Mouse (Mus musculus) C3H10T1/2 (cell line): ENCODE results near the gene Ssc4d. TPM values are rescaled to one million over a fixed set of nuclear protein-coding genes. Genes with fewer than 3 reads are reported as not detected.

Experiments
- polyA plus RNA-seq, 2 experiments: library from polyadenylated mRNA; unstranded; fragments of >200 nt; fragmentation: generic; extraction: Trizol; gene quantifications; one replicate each; pipeline ENCODE4 v1.2.1; 2012; ENCODE audit warnings: missing spikeins in 2 of 2

The Ssc4d gene
- polyA plus RNA-seq = 1 to 10 TPM; 3.7 to 9.4 TPM

DNA sequence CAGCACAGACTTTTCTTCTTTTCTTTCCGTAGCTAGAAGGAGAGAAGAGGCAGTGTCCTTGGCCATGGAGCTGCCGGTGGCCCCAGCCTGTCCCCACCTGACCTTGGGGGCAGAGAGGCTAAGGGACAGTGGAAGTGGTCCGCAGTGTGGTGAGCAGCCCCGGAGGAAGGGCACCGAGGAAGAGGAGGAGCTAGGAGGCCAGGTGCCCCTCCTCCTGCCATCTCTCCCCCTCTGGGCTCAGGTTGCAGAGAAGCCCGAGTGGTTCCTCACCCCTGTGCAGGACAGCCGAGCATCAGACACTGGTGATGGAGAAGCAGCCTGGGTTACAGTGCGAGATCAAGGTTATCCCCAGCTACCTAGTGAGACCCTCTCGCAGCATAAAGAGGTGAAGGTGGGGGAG lies at the start of gene Ssc4d:
Gene Ssc4d, minus strand, starts transcription at position 167 of the 400 bp plus-strand sequence.

GRCm38 (mm10) chr5:135994725-135995687 lies 20.7 kb upstream of the Ssc4d start, which contains the start of gene Dtx2:
Gene Dtx2 (plus strand): TSS chr5:135994800.

DNA sequence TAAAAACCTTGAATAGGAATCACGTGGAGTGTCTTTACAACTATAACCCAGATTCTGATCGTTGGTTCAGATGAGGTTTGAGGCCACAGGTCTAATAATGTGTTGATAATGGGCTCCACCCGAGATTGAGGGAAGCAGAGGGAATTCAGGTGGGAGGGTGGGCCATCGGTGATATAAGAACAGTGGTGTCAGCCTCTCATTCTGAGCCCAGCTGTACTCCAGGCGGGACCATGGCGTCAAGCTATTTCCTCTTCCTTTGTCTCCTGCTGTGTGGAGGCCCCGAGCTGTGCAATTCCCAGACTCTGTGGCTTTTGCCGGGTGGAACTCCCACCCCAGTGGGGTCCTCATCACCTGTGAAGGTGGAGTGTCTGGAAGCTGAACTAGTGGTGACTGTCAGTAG lies 5.6 kb upstream of the Ssc4d start, which contains the start of gene Zp3:
Gene Zp3, plus strand, starts transcription at position 196 of the 400 bp plus-strand sequence.

DNA sequence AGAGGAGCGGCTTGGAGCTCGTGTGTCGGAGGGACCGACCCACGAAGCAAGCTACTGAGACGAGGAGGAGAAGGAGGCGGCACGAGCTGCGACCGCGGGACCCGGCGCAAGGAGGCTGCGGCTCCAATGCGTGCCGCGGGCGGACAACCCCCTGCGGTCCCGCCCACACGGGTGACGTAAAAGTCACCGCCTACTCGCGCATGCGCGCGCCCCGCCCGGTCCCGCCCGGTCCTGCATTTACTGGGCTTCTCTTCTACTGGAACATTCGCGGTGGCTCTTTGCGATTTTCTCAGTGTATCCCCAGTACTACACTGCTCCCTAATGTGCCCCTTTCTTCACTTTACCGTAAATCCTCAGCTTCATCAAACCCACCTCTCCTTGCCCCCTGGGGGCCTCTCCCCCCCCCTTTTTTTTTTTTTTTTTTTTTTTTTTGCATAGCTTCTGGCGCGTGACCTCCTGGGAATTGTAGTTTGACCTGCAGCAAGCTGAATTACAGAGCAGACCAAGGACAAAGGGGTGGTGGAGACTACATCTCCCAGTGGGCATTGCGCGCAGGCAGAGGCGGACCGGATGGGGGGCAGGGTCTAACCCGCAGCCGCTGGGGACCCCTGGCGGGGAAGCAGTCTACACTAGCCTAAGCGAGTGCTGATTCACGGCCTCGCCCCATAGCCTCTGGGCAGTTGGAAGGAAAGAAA lies 39.7 kb downstream of the Ssc4d start, which contains the start of gene Ywhag:
Gene Ywhag, minus strand, starts transcription at position 136 of the 695 bp plus-strand sequence.

Other genes with a start within 250 kb of the Ssc4d start
- 100 to 1,000 TPM in 1 of 2 experiments, 10 to 100 TPM in 1; 50.4 to 118 TPM for gene Tmem120a, start 230.1 kb downstream of the Ssc4d start, polyA plus RNA-seq
- under 1 TPM; 0.05 to 0.77 TPM for gene Styxl1, start 196.1 kb downstream of the Ssc4d start, polyA plus RNA-seq
- 100 to 1,000 TPM; 352 to 529 TPM for gene Mdh2, start 196.1 kb downstream of the Ssc4d start, polyA plus RNA-seq
- under 1 TPM in 1 of 2 experiments, not detected in 1; 0.01 TPM for gene Srrm3, start 167.6 kb downstream of the Ssc4d start, polyA plus RNA-seq
- 1 to 10 TPM; 1.3 to 1.4 TPM for gene Hspb1, start 86.6 kb downstream of the Ssc4d start, polyA plus RNA-seq
- gene Ywhag, start 39.9 kb downstream of the Ssc4d start, polyA plus RNA-seq = 100 to 1,000 TPM in 1 of 2 experiments, 10 to 100 TPM in 1; 60.4 to 122 TPM
- 1 to 10 TPM in 1 of 2 experiments, under 1 TPM in 1; 0.02 to 1.0 TPM for gene Zp3, start 5.6 kb upstream of the Ssc4d start, polyA plus RNA-seq
- gene Dtx2, start 20.3 kb upstream of the Ssc4d start, polyA plus RNA-seq = 10 to 100 TPM; 12.7 to 19.1 TPM
- gene Upk3b, start 64.0 kb upstream of the Ssc4d start, polyA plus RNA-seq = under 1 TPM; 0.02 to 0.73 TPM
- gene Upk3bl, start 80.0 kb upstream of the Ssc4d start, polyA plus RNA-seq = 1 to 10 TPM in 1 of 2 experiments, under 1 TPM in 1; 0.50 to 1.1 TPM
- 10 to 100 TPM; 33.4 to 45.9 TPM for gene Rasa4, start 109.4 kb upstream of the Ssc4d start, polyA plus RNA-seq
- gene Polr2j, start 142.1 kb upstream of the Ssc4d start, polyA plus RNA-seq = 100 to 1,000 TPM; 191 to 235 TPM
- 10 to 100 TPM; 27.7 to 44.7 TPM for gene Lrwd1, start 161.5 kb upstream of the Ssc4d start, polyA plus RNA-seq
- 1 to 10 TPM; 3.9 to 9.5 TPM for gene Alkbh4, start 161.6 kb upstream of the Ssc4d start, polyA plus RNA-seq
- 10 to 100 TPM; 10.5 to 11.4 TPM for gene Orai2, start 196.2 kb upstream of the Ssc4d start, polyA plus RNA-seq
- gene Prkrip1, start 224.4 kb upstream of the Ssc4d start, polyA plus RNA-seq = 10 to 100 TPM; 27.8 to 38.1 TPM